ENCODE assay signal across 29 mouse cellular contexts in the genomic region with DNA sequence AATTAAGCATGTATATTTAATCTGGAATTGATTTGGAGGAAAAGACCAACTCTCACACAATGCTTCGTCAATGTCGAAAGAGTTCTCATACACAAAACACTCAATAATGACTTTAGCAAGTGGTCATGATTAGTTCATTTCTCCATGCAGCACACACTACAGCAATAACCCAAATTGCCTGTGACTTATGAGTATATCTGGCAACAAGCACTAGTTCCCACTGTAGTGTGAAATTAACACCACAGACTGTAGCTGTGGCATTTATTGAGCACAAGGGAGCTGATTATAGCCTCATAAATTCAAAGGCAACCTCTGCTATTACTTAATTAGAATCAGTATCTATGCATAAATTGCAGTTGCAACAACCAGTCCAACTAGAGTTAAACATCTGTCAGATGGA.
DNase-seq lines count a peak whose midpoint lies in the region; ATAC-seq and TF ChIP-seq lines count a peak whose summit lies in the region.
"Had no signal": no experiment of that assay in that cellular context is flagged by ENCODE, and none has a peak within 500 bp of the region (broad histone marks: within the 10 kb centered on the region; RNA-seq: fewer than 3 reads in every experiment).

No protein-coding gene starts in this region.

- DNase-seq in hindbrain, embryonic 14.5 days (ENCODE audit: low spot score): peak; percentile 34
- no peak for DNase-seq in hindbrain, embryonic 10.5 days (ENCODE audit: low spot score)
- DNase-seq in brain, embryonic 14.5 days (ENCODE audit: low read depth): peak; percentile 47
- DNase-seq in forebrain, postnatal 0 days: peak; percentile 2
- no peak for DNase-seq in gastrocnemius, postnatal 25 days
- DNase-seq in ovary, adult 18-20 months (ENCODE audit: low spot score): no peak
- DNase-seq: adrenal gland, postnatal 36 days; B cell, adult 2 months; cerebellum, adult 11 months; cerebellum, postnatal 10 days; gastrocnemius, adult 2 months; heart, postnatal 36 days; kidney, adult 2 months; liver; lung, postnatal 36 days; midbrain, embryonic 14.5 days; right cerebral cortex, adult 18-20 months; right cerebral cortex, postnatal 4 days; thymus, postnatal 36 days had no signal

- H3K4me2 ChIP-seq in hindbrain, embryonic 14.5 days (replicated peaks): no peak overlapping the region
- no peak overlapping the region for H3K4me2 ChIP-seq in forebrain, postnatal 0 days (ENCODE audit: low read depth)
- H3K4me2 ChIP-seq in neural tube, embryonic 12.5 days (replicated peaks): no peak overlapping the region
- H3K4me2 ChIP-seq: heart, embryonic 15.5 days; liver, embryonic 15.5 days; lung, embryonic 15.5 days; stomach, embryonic 15.5 days had no signal

- no peaks in the 10 kb centered on the region for H3K9me3 ChIP-seq in hindbrain, embryonic 14.5 days (ENCODE audit: control insufficient read depth, low read length)
- H3K9me3 ChIP-seq in hindbrain, embryonic 10.5 days: no peaks in the 10 kb centered on the region
- no peaks in the 10 kb centered on the region for H3K9me3 ChIP-seq in forebrain, postnatal 0 days (ENCODE audit: low read length)
- no peaks in the 10 kb centered on the region for H3K9me3 ChIP-seq in neural tube, embryonic 12.5 days
- H3K9me3 ChIP-seq: G1E; heart, embryonic 15.5 days; liver, embryonic 15.5 days; lung, embryonic 15.5 days; megakaryocyte, embryonic 14.5 days; stomach, embryonic 15.5 days had no signal

- no peaks in the 10 kb centered on the region for H3K27me3 ChIP-seq in hindbrain, embryonic 14.5 days (ENCODE audit: control insufficient read depth, insufficient read depth, low read length)
- no peaks in the 10 kb centered on the region for H3K27me3 ChIP-seq in hindbrain, embryonic 10.5 days (ENCODE audit: insufficient read depth, poor library complexity, severe bottlenecking)
- H3K27me3 ChIP-seq in forebrain, postnatal 0 days (ENCODE audit: insufficient read depth, low read length): no peaks in the 10 kb centered on the region
- no peaks in the 10 kb centered on the region for H3K27me3 ChIP-seq in neural tube, embryonic 12.5 days (replicated peaks)
- H3K27me3 ChIP-seq: CH12.LX; heart, embryonic 15.5 days; liver, embryonic 15.5 days; lung, embryonic 15.5 days; megakaryocyte, embryonic 14.5 days; stomach, embryonic 15.5 days had no signal

- TF ChIP-seq POLR2A in brain, embryonic 14.5 days (IDR thresholded peaks at IDR 0.05; ENCODE audit: borderline replicate concordance, extremely low read depth, insufficient read depth, insufficient read length, poor library complexity, severe bottlenecking): no peak

- TF ChIP-seq CTCF in brain, embryonic 14.5 days (IDR thresholded peaks at IDR 0.05; ENCODE audit: borderline replicate concordance, extremely low read depth, insufficient read depth, insufficient read length): no peak
- no peak for TF ChIP-seq CTCF in forebrain, postnatal 0 days (IDR thresholded peaks at IDR 0.05; ENCODE audit: low read depth)

- H3K4me3 ChIP-seq in hindbrain, embryonic 14.5 days (replicated peaks; ENCODE audit: low read length): no peak overlapping the region
- no peak overlapping the region for H3K4me3 ChIP-seq in hindbrain, embryonic 10.5 days
- no peak overlapping the region for H3K4me3 ChIP-seq in forebrain, postnatal 0 days (ENCODE audit: low read depth, low read length)
- no peak overlapping the region for H3K4me3 ChIP-seq in neural tube, embryonic 12.5 days
- H3K4me3 ChIP-seq: gastrocnemius, adult 2 months; heart, embryonic 15.5 days; liver, embryonic 15.5 days; lung, embryonic 15.5 days; megakaryocyte, embryonic 14.5 days; stomach, embryonic 15.5 days had no signal

- no peaks in the 10 kb centered on the region for H3K4me1 ChIP-seq in hindbrain, embryonic 14.5 days (replicated peaks; ENCODE audit: control insufficient read depth, insufficient read depth, low read length)
- H3K4me1 ChIP-seq in hindbrain, embryonic 10.5 days (replicated peaks): peaks cover 9% of the 10 kb centered on the region
- H3K4me1 ChIP-seq in forebrain, postnatal 0 days (ENCODE audit: insufficient read depth): no peaks in the 10 kb centered on the region
- H3K4me1 ChIP-seq in neural tube, embryonic 12.5 days: no peaks in the 10 kb centered on the region
- H3K4me1 ChIP-seq: liver, embryonic 15.5 days; lung, embryonic 15.5 days; megakaryocyte, embryonic 14.5 days; stomach, embryonic 15.5 days had no signal

- no peak overlapping the region for H3K9ac ChIP-seq in hindbrain, embryonic 14.5 days
- H3K9ac ChIP-seq in forebrain, postnatal 0 days: no peak overlapping the region
- no peak overlapping the region for H3K9ac ChIP-seq in neural tube, embryonic 12.5 days
- H3K9ac ChIP-seq: heart, embryonic 15.5 days; liver, embryonic 15.5 days; lung, embryonic 15.5 days; stomach, embryonic 15.5 days had no signal

- 83% methylated on average over 2 of the region's 2 CpGs for WGBS in hindbrain, embryonic 14.5 days
- 96% methylated on average over 2 of the region's 2 CpGs for WGBS in hindbrain, embryonic 10.5 days
- WGBS in forebrain, postnatal 0 days: 81% methylated on average over 2 of the region's 2 CpGs
- 73% methylated on average over 2 of the region's 2 CpGs for WGBS in neural tube, embryonic 12.5 days

- no peaks in the 10 kb centered on the region for H3K36me3 ChIP-seq in hindbrain, embryonic 14.5 days (replicated peaks; ENCODE audit: control insufficient read depth, insufficient read depth)
- H3K36me3 ChIP-seq in hindbrain, embryonic 10.5 days: no peaks in the 10 kb centered on the region
- H3K36me3 ChIP-seq in forebrain, postnatal 0 days (ENCODE audit: insufficient read depth): no peaks in the 10 kb centered on the region
- H3K36me3 ChIP-seq in neural tube, embryonic 12.5 days: no peaks in the 10 kb centered on the region
- H3K36me3 ChIP-seq: G1E; heart, embryonic 15.5 days; liver, embryonic 15.5 days; lung, embryonic 15.5 days; stomach, embryonic 15.5 days had no signal

- no peak overlapping the region for H3K27ac ChIP-seq in hindbrain, embryonic 14.5 days
- no peak overlapping the region for H3K27ac ChIP-seq in hindbrain, embryonic 10.5 days
- H3K27ac ChIP-seq in forebrain, postnatal 0 days (ENCODE audit: low read depth, low read length): no peak overlapping the region
- H3K27ac ChIP-seq in neural tube, embryonic 12.5 days: no peak overlapping the region
- H3K27ac ChIP-seq: gastrocnemius, adult 2 months; heart, embryonic 15.5 days; kidney, postnatal 0 days; liver, embryonic 15.5 days; lung, embryonic 15.5 days; stomach, embryonic 15.5 days had no signal

- peak; percentile 74; the same call in 1 of the 2 replicates for ATAC-seq in hindbrain, embryonic 14.5 days (ENCODE audit: low FRiP score)
- no peak for ATAC-seq in forebrain, postnatal 0 days
- ATAC-seq in neural tube, embryonic 12.5 days (ENCODE audit: low FRiP score, low read depth): peak; percentile 71; the same call in 1 of the 2 replicates
- ATAC-seq: Patski had no signal

Comparison
In these comparisons a context has a peak if more than half of its experiments do, and no peak if none do; other contexts are left out.
1. DNase-seq: peak in hindbrain, embryonic 14.5 days (single experiment), brain, embryonic 14.5 days (single experiment) and forebrain, postnatal 0 days (single experiment); none in hindbrain, embryonic 10.5 days (single experiment), gastrocnemius, postnatal 25 days (single experiment) and ovary, adult 18-20 months (single experiment).